Mouse (Mus musculus) liver, embryonic 14.5 days (tissue): ENCODE data around the gene Mief1. TPM values are rescaled to one million over a fixed set of nuclear protein-coding genes. Genes with fewer than 3 reads are reported as not detected.
A peak's percentile ranks its signal among the peaks of the same experiment; 100 is the strongest.

ENCODE experiments used
- ATAC-seq: fragments of 200-750 bp; cut with Nextera tagmentation; 2 replicates; pipeline ENCODE4 v1.8.0; 2017; ENCODE audit warnings: moderate number of reproducible peaks, mild to moderate bottlenecking, moderate library complexity; ENCODE audit not compliant: insufficient read depth
- DNase-seq, 3 experiments: peaks; one replicate each; pipeline ENCODE4 v3.0.0-alpha.2; 2012 to 2013; ENCODE audit warnings: low read depth in 3 of 3, low spot score in 3 of 3
- H3K27ac ChIP-seq: fragments of 300-500 bp; sonication (generic); 2 replicates; pipeline ENCODE4 v1.5.1; 2014; ENCODE audit warnings: moderate library complexity, mild to moderate bottlenecking, control low read depth, inconsistent platforms
- H3K27me3 ChIP-seq: fragments of 300-500 bp; sonication (generic); 2 replicates; pipeline ENCODE4 v1.6.1; 2014; ENCODE audit warnings: mild to moderate bottlenecking, low read length, moderate library complexity; ENCODE audit not compliant: control insufficient read depth, insufficient read depth
- H3K36me3 ChIP-seq: fragments of 300-500 bp; sonication (generic); replicated peaks from 2 replicates; pipeline ENCODE4 v1.6.1; 2014; ENCODE audit warnings: low read depth; ENCODE audit not compliant: control insufficient read depth, insufficient read depth
- H3K4me1 ChIP-seq, 2 experiments: fragments of 200-500 bp in 1 of 2; fragments of 300-500 bp in 1 of 2; sonication (generic) in 1 of 2; replicated peaks; 2 replicates each; pipeline ENCODE4 v1.6.1; 2012 to 2014; ENCODE audit warnings: antibody characterized with exemption in 1 of 2, inconsistent platforms in 1 of 2, low read length in 1 of 2; ENCODE audit not compliant: control insufficient read depth in 2 of 2, insufficient read depth in 2 of 2
- H3K4me2 ChIP-seq: fragments of 300-500 bp; sonication (generic); 2 replicates; pipeline ENCODE4 v1.6.1; 2014; ENCODE audit warnings: low read depth, mild to moderate bottlenecking, control low read depth, moderate library complexity
- H3K4me3 ChIP-seq, 2 experiments: fragments of 200-500 bp in 1 of 2; fragments of 300-500 bp in 1 of 2; sonication (generic) in 1 of 2; 2 replicates each; pipeline ENCODE4 v1.5.1; 2012 to 2014; ENCODE audit warnings: low read depth in 2 of 2, low read length in 2 of 2, mild to moderate bottlenecking in 2 of 2, control low read depth in 1 of 2, inconsistent platforms in 1 of 2, moderate library complexity in 1 of 2; ENCODE audit not compliant: insufficient read depth in 1 of 2
- H3K9ac ChIP-seq: fragments of 300-500 bp; sonication (generic); replicated peaks from 2 replicates; pipeline ENCODE4 v1.6.1; 2014; ENCODE audit warnings: mild to moderate bottlenecking, control low read depth, moderate library complexity
- H3K9me3 ChIP-seq: fragments of 300-500 bp; sonication (generic); 2 replicates; pipeline ENCODE4 v1.6.1; 2016; ENCODE audit warnings: low read length, mixed read lengths; ENCODE audit not compliant: control insufficient read depth
- CTCF ChIP-seq: IDR thresholded peaks from 2 replicates; pipeline ENCODE4 v1.5.1; 2016; ENCODE audit warnings: antibody characterized with exemption, low read depth, control low read depth
- EP300 ChIP-seq: IDR thresholded peaks from 2 replicates; pipeline ENCODE4 v1.6.1; 2016; ENCODE audit warnings: antibody characterized with exemption, low read depth
- WGBS: fragments of 180-500 bp; shearing (Covaris S2); extraction: QIAGEN DNeasy Blood & Tissue Kit; methylation state at CpG from one replicate; pipeline ENCODE4 v1.1.7; 2014; ENCODE audit not compliant: insufficient replicate concordance; 5-methylcytosine and 5-hydroxymethylcytosine counted together
- polyA plus RNA-seq, 2 experiments: library from polyadenylated mRNA; depleted of rRNA in 1 of 2; stranded (reverse) in 1 of 2; unstranded in 1 of 2; fragments of >200 nt; fragmentation: Nextera tagmentation in 1 of 2; extraction: Ambion mirVana in 1 of 2; gene quantifications; 2 replicates each; pipeline versions ENCODE4 v1.2.1 to v1.2.3; 2012 to 2014

Gene Mief1
- polyA plus RNA-seq, 2 experiments, result 4.8 to 13.3 TPM

GRCm38 (mm10) chr15:80219211-80219610 lies 14.6 kb upstream of the Mief1 start:
- H3K9me3 ChIP-seq, result no peaks in the 10 kb centered on the region
- no peak overlapping the region for H3K4me3 ChIP-seq
- TF ChIP-seq EP300, result no peak
- no peak for TF ChIP-seq CTCF
- no peaks in the 10 kb centered on the region for H3K36me3 ChIP-seq
- H3K27ac ChIP-seq, result no peak overlapping the region
- peaks cover 0 to 10% of the 10 kb centered on the region in 2 experiments; a peak in 2 of 4 replicates for H3K4me1 ChIP-seq
- DNase-seq (no peak), ATAC-seq (no peak)
- H3K9ac ChIP-seq, result no peak overlapping the region
- WGBS, result 7% methylated on average over 14 of the region's 14 CpGs
- H3K4me2 ChIP-seq, result peak overlapping the region; percentile 28
- H3K27me3 ChIP-seq, result no peaks in the 10 kb centered on the region

- TF ChIP-seq EP300, result no peak
- TF ChIP-seq CTCF, result no peak
- DNase-seq (no peak), ATAC-seq (no peak)
- Histone ChIP-seq H3K36me3 (no peaks in the 10 kb centered on the region), H3K4me3 (no peak overlapping the region), H3K9me3 (no peaks in the 10 kb centered on the region), H3K27me3 (no peaks in the 10 kb centered on the region), H3K4me2 (peak overlapping the region; percentile 28; the same call in 1 of the 2 replicates), H3K27ac (no peak overlapping the region), H3K4me1 (peaks cover 0 to 10% of the 10 kb centered on the region in 2 experiments; a peak in 2 of 4 replicates), H3K9ac (no peak overlapping the region)
- 45% methylated on average over 4 of the region's 4 CpGs for WGBS
Observed at GRCm38 (mm10) chr15:80219705-80220657, 13.8 kb upstream of the Mief1 start.

GRCm38 (mm10) chr15:80221031-80221430 lies 12.8 kb upstream of the Mief1 start:
- DNase-seq (no peak), ATAC-seq (no peak)
- 50% methylated on average over 8 of the region's 8 CpGs for WGBS
- H3K27me3 ChIP-seq, result no peaks in the 10 kb centered on the region
- TF ChIP-seq CTCF (peak; percentile 10; the same call in 1 of the 2 replicates), EP300 (no peak)
- no peak overlapping the region for H3K9ac ChIP-seq
- H3K4me1 ChIP-seq, result peaks cover 0 to 10% of the 10 kb centered on the region in 2 experiments; a peak in 1 of 4 replicates
- H3K4me3 ChIP-seq, result no peak overlapping the region
- H3K4me2 ChIP-seq, result no peak overlapping the region
- no peaks in the 10 kb centered on the region for H3K36me3 ChIP-seq
- H3K27ac ChIP-seq, result no peak overlapping the region
- no peaks in the 10 kb centered on the region for H3K9me3 ChIP-seq

- Histone ChIP-seq H3K36me3 (no peaks in the 10 kb centered on the region), H3K9me3 (no peaks in the 10 kb centered on the region), H3K4me3 (no peak overlapping the region), H3K9ac (no peak overlapping the region), H3K27me3 (no peaks in the 10 kb centered on the region), H3K27ac (no peak overlapping the region), H3K4me1 (peaks cover 0 to 7% of the 10 kb centered on the region in 2 experiments; a peak in 1 of 4 replicates), H3K4me2 (no peak overlapping the region)
- ATAC-seq (no peak), DNase-seq (no peak)
- 67% methylated on average over 7 of the region's 7 CpGs for WGBS
- TF ChIP-seq EP300 (no peak), CTCF (no peak)
Observed at GRCm38 (mm10) chr15:80223751-80224150, 10.1 kb upstream of the Mief1 start.

GRCm38 (mm10) chr15:80225208-80225607 lies 8.6 kb upstream of the Mief1 start:
- 18% methylated on average over 9 of the region's 9 CpGs for WGBS
- ATAC-seq (peak; percentile 75; the same call in 1 of the 2 replicates), DNase-seq (peak; percentile 56 to 60 (median 60))
- Histone ChIP-seq H3K4me1 (no peaks in the 10 kb centered on the region), H3K27ac (no peak overlapping the region), H3K27me3 (no peaks in the 10 kb centered on the region), H3K4me3 (no peak overlapping the region), H3K9ac (no peak overlapping the region), H3K4me2 (no peak overlapping the region), H3K36me3 (no peaks in the 10 kb centered on the region), H3K9me3 (no peaks in the 10 kb centered on the region)
- TF ChIP-seq CTCF, result peak; percentile 99
- no peak for TF ChIP-seq EP300
